Mouse (Mus musculus) CD4-positive, CD25-positive, alpha-beta regulatory T cell, adult 2 months (primary cell): ENCODE results near the gene 1500009L16Rik.

ENCODE experiments used
- DNase-seq: peaks from one replicate; pipeline ENCODE4 v3.0.0-alpha.2; 2012; ENCODE audit warnings: low read depth, low spot score

The 1500009L16Rik gene

DNA sequence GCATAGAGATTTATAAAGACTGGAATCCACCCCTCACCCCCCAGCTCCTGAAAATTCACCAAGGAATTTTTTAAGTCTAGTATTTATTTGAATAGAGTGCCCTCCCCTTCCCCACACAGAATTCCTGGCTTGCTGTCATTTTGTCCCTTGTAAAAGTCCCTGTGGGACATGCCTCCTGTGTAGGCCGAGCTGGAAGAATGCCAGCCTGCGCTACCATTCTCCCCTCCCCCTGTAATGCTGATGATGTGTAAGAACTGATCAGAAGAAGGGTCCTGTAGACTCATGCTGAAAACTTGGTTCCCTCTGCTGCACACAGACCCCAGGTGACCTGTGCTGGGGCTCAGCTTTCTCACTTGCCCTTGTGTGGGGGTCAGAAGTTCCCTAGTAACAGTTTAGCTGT is 37.9 kb downstream of the 1500009L16Rik start:
- DNase-seq, result no peak

- DNase-seq, result no peak
These were observed 41.2 kb downstream of the 1500009L16Rik start for GRCm38 (mm10) chr10:83763891-83764290.

DNA sequence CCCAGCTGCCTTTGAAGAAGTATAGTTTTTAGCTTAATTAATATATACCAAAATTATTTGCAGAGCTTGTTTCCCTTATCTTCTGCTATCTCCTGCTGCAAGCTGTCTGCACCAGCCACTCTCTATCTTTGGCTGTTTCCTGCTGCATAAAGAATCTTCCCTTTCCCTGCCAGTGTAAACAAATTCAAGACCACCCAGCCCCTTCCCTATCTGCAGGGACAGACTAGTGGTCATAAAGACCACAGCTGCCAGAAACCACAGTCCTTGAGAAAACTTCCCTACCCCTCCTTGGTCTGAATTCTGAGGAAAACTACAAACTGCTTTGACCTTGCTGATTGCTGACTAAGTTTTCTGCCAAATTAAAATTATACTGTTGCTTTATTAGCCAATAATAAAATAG is 44.2 kb downstream of the 1500009L16Rik start:
- DNase-seq, result no peak

GRCm38 (mm10) chr10:83776272-83776878 is 53.7 kb downstream of the 1500009L16Rik start:
- DNase-seq, result peak; percentile 56

DNA sequence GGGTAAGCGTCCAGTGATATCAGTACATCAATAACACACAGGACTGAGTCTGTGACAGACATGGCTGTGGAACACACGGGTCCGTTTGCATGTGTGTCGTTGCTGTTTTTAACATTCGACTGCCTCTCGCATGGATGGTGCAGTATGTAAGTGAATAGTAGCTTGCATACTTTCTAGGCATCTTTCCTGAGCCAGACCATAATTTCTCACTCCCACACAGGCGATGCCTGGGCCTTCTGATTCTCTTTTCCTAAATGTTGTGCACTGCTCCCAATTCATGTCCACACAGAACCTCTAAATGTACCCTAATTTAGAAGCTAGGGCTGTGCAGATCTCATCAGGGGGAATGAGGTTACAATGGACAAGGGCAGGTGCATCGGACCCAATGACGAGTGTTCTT is 54.6 kb downstream of the 1500009L16Rik start:
- DNase-seq, result no peak

GRCm38 (mm10) chr10:83781854-83782253 is 59.2 kb downstream of the 1500009L16Rik start:
- no peak for DNase-seq

DNA sequence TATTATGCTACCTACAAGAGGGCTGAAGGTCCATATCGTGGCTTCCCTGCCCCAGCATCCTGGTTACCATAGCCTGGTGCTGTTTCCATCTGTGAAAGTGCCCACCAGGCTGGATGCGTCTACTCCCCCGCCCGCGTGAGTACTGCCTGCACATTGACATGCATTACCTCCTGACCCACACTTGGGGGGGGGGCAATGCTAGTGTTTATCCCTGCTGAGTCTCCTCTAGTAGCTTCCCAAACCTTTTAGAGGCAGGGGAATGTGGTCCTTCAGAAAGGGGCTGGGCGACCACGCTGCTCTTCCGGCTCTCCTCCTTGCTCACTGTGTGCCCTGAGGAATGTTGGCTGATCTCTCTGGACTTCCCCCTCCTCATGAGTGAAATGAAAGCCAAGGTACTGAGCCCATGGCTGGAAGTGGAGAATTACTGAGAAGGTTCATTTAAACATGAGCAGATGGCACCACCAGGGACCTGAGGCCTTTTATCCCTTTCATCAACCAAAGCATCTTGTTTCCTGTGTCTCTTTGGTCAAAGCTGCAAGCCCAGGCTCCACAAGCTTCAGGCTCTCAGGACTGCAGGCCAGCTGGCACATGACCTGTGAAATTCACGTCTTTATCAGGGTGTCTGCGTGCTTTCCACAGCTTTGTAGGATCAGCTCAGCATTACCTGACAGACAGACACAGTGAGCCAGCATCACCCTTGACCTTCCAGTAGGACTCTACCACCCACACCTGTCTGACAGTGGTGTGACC is 59.9 kb downstream of the 1500009L16Rik start:
- DNase-seq, result no peak

- DNase-seq, result peak; percentile 25
These were observed 62.3 kb downstream of the 1500009L16Rik start for GRCm38 (mm10) chr10:83785003-83785402.

- DNase-seq, result no peak
These were observed 63.1 kb downstream of the 1500009L16Rik start for GRCm38 (mm10) chr10:83785627-83786392.

- no peak for DNase-seq
These were observed 72.4 kb downstream of the 1500009L16Rik start for GRCm38 (mm10) chr10:83795088-83795487.

DNA sequence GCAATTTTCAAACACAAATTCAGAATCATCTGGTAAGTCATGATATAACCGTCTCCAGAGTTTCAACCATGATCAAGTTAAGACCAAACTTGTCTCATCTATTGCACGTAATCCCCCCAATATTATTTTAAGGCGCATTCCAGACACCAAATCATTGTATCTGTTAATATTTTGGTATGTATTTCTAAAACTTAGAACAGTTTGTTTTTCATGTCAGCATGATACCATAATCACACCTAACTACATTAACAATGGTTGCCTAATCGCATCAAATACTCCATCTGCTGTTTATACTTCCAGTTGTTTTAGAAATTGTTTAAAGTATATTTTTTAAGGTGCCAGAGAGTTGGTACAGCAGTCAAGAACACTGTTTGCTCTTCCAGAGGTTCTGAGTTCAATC is 72.8 kb downstream of the 1500009L16Rik start:
- DNase-seq, result no peak

- no peak for DNase-seq
These were observed 81.4 kb downstream of the 1500009L16Rik start for GRCm38 (mm10) chr10:83804021-83804420.

- DNase-seq, result no peak
These were observed 82.6 kb downstream of the 1500009L16Rik start for GRCm38 (mm10) chr10:83805201-83805718.

GRCm38 (mm10) chr10:83807251-83807650 is 84.6 kb downstream of the 1500009L16Rik start:
- DNase-seq, result no peak
